Mouse (Mus musculus) left cerebral cortex, postnatal 25 days (tissue): ENCODE results near the gene Nr2f6. TPM values are rescaled to one million over a fixed set of nuclear protein-coding genes. Genes with fewer than 3 reads are reported as not detected.
A peak's percentile ranks its signal among the peaks of the same experiment; 100 is the strongest.

Experiments
- DNase-seq, 2 experiments: peaks; one replicate each; pipeline ENCODE4 v3.0.0; 2022; ENCODE audit warnings: low spot score in 2 of 2, mixed read lengths in 1 of 2
- intact Hi-C: fragments of 180-260 bp; cut with DNase I; formaldehyde crosslinking; loops from one replicate; pipeline ENCODE4 v1.15.1; 2025
- total RNA-seq, 2 experiments: library from RNA; stranded (reverse); gene quantifications; 2 replicates each; pipeline ENCODE4 v1.2.3; 2021

Nr2f6 gene
- total RNA-seq, result 10 to 100 TPM; 37.6 to 43.0 TPM

GRCm38 (mm10) chr8:71381421-71381970, at the start of gene Nr2f6:
Gene Nr2f6 (minus strand): TSS chr8:71381960.
- intact Hi-C loops, result loop anchor here (5.0 kb wide), 1 partner anchor 81 kb away; the partner anchor contains the start of genes Abhd8 and Mrpl34
- DNase-seq, result peak in 1 of 2 experiments; percentile 64

- intact Hi-C loops, result no loop called here
- no peak for DNase-seq
Observed at GRCm38 (mm10) chr8:71422121-71422520, 40.4 kb upstream of the Nr2f6 start.

DNA sequence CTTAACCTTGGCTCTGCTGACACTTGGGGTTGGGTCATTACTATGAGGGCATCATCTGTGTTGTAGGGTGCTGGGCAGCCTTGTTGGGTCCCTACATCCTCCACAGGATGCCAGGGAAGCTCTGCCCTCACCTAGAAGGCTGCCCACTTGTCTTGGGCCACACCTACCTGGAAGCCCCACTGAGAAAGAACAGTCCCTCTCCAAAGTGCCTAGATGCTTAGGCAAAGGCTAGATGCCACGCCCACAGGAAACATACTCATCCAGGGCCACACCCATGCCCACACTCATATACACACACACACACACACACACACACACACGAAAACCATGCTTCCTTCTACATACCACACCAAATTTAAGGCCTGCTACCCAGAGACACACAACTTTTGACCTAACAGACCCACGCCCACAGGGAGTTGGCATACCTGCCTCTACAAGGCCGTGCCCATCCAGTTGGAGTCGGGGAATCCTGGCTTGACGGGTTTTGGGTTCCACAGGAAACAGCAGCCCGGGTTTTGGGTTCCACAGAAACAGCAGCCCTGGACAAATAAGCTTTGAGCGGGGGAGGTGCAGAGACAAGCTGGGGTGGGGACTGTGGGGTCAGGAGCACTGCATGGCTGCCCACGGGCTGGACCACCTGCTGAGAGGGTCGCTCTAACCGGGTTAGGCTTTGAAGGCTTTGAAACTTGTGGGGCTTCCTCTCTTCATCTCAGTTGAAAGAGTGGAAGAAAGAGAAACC, 29.9 kb upstream of the Nr2f6 start:
- DNase-seq, result no peak
- intact Hi-C loops, result no loop called here

DNA sequence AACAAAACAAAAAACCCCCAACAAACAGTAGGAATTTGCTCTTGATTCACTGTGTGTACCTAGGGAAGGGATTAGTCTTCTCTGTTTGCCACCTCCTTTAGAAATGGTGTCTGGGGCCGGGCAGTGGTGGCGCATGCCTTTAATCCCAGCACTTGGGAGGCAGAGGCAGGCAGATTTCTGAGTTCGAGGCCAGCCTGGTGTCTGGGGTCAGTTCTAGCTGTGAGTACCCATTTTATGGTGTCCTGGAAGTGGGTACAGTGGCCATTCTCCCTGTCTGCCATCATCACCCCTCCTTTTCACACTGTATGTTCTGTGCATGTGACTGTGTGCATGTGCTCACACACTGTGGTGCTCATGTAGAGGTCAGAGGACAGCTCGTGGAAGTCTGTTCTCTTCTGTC, 26.5 kb upstream of the Nr2f6 start:
- DNase-seq, result no peak
- intact Hi-C loops, result no loop called here

- intact Hi-C loops, result no loop called here
- no peak for DNase-seq
Observed at GRCm38 (mm10) chr8:71407441-71407840, 25.7 kb upstream of the Nr2f6 start.

GRCm38 (mm10) chr8:71406099-71407015, 24.6 kb upstream of the Nr2f6 start:
- intact Hi-C loops, result no loop called here
- no peak for DNase-seq

GRCm38 (mm10) chr8:71405401-71406098, 23.8 kb upstream of the Nr2f6 start, which contains the start of gene Ankle1:
Gene Ankle1 (plus strand): TSS chr8:71406010.
- peak; percentile 90 to 95 for DNase-seq
- intact Hi-C loops, result no loop called here

DNA sequence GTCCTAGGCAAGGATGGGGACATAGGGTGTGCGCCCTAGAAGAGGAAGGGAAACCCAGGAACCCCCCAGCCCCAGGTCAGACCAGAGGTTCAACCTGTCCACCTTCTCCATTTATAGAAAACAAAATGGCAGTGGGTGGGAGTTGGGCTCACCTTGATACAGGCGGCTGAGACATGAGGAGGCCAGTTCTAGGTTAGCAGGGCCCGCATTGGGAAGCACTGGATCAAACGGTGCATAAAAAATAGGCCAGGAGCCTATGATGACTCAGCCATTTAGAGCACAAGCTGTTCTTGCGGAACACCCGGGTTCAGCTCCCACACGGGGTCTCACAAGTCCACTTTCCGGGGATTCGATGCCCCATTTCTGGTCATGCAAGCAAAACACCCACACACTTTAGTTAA, 23.2 kb upstream of the Nr2f6 start:
- DNase-seq, result no peak
- intact Hi-C loops, result no loop called here

GRCm38 (mm10) chr8:71404011-71404410, 22.3 kb upstream of the Nr2f6 start:
- DNase-seq, result no peak
- intact Hi-C loops, result no loop called here

- intact Hi-C loops, result no loop called here
- DNase-seq, result no peak
Observed at GRCm38 (mm10) chr8:71403107-71403885, 21.5 kb upstream of the Nr2f6 start.

GRCm38 (mm10) chr8:71402446-71402964, 20.7 kb upstream of the Nr2f6 start:
- no peak for DNase-seq
- intact Hi-C loops, result no loop called here

- intact Hi-C loops, result no loop called here
- DNase-seq, result no peak
Observed at GRCm38 (mm10) chr8:71401454-71401853, 19.7 kb upstream of the Nr2f6 start.

DNA sequence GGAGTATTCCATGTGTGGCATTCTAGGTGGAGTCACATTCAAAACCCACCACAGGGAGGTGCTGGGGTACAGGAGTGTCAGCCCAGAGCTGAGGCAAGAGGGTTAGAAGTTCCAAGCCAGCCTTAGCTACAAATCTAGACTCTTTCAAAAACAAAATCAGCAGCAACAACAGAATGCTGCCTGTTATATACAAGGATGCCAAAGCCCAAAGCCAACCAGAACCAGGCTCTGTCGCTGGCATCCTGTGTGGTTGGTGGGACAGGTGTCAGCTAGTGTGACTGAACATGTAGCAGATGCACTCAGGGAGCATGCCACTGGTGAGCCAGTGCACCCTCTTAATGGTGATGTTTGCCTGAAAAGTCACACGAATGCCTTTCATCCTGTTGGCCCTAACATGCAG, 19.1 kb upstream of the Nr2f6 start:
- DNase-seq, result no peak
- intact Hi-C loops, result no loop called here

- no peak for DNase-seq
- intact Hi-C loops, result loop anchor here (2.0 kb wide), 1 partner anchor 27 kb away; the partner anchor contains the start of gene Ocel1
Observed at GRCm38 (mm10) chr8:71397701-71398100, 15.9 kb upstream of the Nr2f6 start.

DNA sequence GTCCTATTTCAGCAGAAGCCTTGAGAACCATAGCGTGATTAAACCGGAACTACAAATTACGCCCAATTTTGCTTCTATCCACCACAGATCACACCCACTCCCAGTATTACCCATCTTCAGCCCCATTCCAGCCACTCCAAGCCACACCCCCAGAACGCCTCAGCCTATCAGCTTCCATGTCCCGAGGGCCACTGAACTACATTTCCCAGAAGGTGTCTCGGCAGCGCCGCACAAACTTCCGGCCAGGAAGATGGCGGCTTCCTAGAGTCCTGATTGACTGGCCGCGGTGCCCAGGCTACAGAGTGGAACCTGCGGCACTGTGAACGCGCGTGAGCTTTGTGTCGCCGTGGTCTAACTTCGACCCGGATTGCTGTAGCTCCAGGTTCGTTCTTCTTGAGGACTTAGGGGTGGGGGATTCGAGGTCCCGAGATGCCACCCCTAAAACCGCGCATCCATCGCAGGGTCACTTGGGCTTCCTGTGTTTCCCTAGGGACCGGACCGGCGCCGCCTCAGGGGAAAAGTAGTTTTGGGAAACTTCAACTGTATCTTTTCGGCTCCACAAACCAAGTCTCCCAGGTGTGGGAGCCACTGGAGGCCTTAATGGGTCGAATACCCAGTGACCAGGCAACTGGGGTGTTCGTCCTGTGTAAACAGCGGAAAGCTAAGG, 15.0 kb upstream of the Nr2f6 start, which contains the start of gene Babam1:
TSS of gene Babam1 (plus strand) at position 223 of the 667 bp plus-strand sequence.
- DNase-seq, result peak; percentile 93 to 98
- intact Hi-C loops, result loop anchor here (2.0 kb wide), 1 partner anchor 26 kb away; the partner anchor contains the start of gene Ocel1

- no peak for DNase-seq
- intact Hi-C loops, result loop anchor here (2.0 kb wide), 1 partner anchor 25 kb away; the partner anchor contains the start of gene Ocel1
Observed at GRCm38 (mm10) chr8:71395629-71396028, 13.9 kb upstream of the Nr2f6 start, which contains the start of gene Ushbp1. Gene Ushbp1 (minus strand): TSS chr8:71395802.

- intact Hi-C loops, result no loop called here
- DNase-seq, result no peak
Observed at GRCm38 (mm10) chr8:71395071-71395470, 13.3 kb upstream of the Nr2f6 start.

DNA sequence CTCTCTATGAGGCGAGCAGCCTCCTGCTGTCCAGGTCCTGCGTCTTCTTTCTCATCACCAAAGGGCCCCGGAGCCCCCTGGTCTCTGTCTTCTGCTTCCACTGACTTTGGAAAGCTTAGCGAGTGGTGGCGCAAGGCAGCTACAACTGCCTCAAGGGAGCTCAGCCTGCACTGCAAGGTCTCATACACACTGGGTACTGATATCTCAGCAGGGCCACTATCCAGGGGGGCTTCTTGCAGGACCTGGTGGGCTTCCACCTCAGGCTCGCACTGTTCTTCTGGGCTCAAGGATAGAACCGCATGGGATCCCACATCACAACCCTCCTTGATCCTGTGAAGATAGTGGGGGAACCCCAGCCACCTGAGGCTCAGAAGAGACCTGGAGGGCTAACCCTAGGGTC, 12.7 kb upstream of the Nr2f6 start:
- intact Hi-C loops, result no loop called here
- no peak for DNase-seq
